Mouse (Mus musculus) forebrain, embryonic 12.5 days (tissue): ENCODE data around the gene Rnf24. TPM values are rescaled to one million over a fixed set of nuclear protein-coding genes. Genes with fewer than 3 reads are reported as not detected.
A peak's percentile ranks its signal among the peaks of the same experiment; 100 is the strongest.

Experiments
- ATAC-seq: fragments of 200-750 bp; cut with Nextera tagmentation; 2 replicates; pipeline ENCODE4 v1.8.0; 2017; ENCODE audit warnings: moderate TSS enrichment; ENCODE audit not compliant: low FRiP score
- H3K27ac ChIP-seq: fragments of 300-500 bp; sonication (generic); 2 replicates; pipeline ENCODE4 v1.5.1; 2016; ENCODE audit warnings: mild to moderate bottlenecking
- H3K27me3 ChIP-seq: fragments of 300-500 bp; sonication (generic); 2 replicates; pipeline ENCODE4 v1.6.1; 2016; ENCODE audit warnings: mild to moderate bottlenecking
- H3K36me3 ChIP-seq: fragments of 300-500 bp; sonication (generic); replicated peaks from 2 replicates; pipeline ENCODE4 v1.6.1; 2016; ENCODE audit warnings: mild to moderate bottlenecking
- H3K4me1 ChIP-seq: fragments of 300-500 bp; sonication (generic); 2 replicates; pipeline ENCODE4 v1.6.1; 2016
- H3K4me2 ChIP-seq: fragments of 300-500 bp; sonication (generic); 2 replicates; pipeline ENCODE4 v1.6.1; 2016; ENCODE audit warnings: mild to moderate bottlenecking, moderate library complexity
- H3K4me3 ChIP-seq: fragments of 300-500 bp; sonication (generic); replicated peaks from 2 replicates; pipeline ENCODE4 v1.5.1; 2016; ENCODE audit warnings: mild to moderate bottlenecking
- H3K9ac ChIP-seq: fragments of 300-500 bp; sonication (generic); 2 replicates; pipeline ENCODE4 v1.6.1; 2016; ENCODE audit warnings: mild to moderate bottlenecking
- H3K9me3 ChIP-seq: fragments of 300-500 bp; sonication (generic); 2 replicates; pipeline ENCODE4 v1.6.1; 2016
- WGBS: fragments of 180-500 bp; shearing (Covaris S2); methylation state at CpG from one replicate; pipeline ENCODE4 v1.1.7; 2016; 5-methylcytosine and 5-hydroxymethylcytosine counted together
- polyA plus RNA-seq: library from polyadenylated mRNA; unstranded; fragments of >200 nt; fragmentation: Nextera tagmentation; extraction: Ambion mirVana; gene quantifications from 2 replicates; pipeline ENCODE4 v1.2.1, GENCODE M21; 2016

Gene Rnf24
- 14.4 and 17.4 TPM in 2 replicates for polyA plus RNA-seq

DNA sequence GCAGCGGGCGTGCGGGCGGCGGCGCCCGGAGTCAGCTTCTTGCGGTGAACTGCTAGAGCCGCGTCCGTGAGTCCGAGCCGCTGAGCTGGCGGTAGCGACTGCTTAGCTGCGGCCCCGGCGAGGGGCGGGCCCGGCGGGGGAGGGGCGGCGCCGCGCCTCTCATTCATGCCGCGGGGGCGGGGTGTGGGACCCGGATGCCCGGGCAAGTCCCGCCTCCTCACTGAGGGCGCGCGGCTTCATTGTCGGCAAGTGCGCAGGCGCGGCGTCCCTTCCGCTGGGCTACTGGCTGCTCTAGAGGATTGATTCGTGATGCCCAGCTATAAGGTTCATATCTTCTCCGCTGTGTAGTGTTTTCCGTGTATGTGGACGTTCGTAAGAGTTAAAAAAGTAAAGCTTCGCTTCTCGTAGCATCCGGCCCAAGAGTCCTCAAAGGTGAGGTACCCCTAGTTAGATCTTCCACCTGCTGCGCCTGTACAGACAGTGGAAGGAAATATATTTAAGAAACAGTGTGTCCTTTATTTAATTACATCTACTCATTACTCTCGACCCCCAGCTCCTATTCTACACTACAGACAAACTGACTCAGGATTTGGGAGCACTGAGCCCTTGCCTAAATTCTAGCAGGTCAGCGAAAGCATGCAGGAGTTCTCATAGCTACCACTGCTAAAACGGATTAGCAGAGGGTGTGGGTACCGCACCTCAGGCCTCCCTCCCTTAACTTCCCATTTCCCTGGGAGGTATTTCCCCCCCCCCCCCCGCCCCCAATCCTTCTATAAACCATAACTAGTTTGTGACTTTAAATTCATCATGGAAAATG is at the start of gene Rnf24:
Gene Rnf24, minus strand, starts transcription at position 146 of the 817 bp plus-strand sequence.
- ATAC-seq: peak; percentile 93
- no peaks in the 10 kb centered on the region for H3K9me3 ChIP-seq
- H3K4me1 ChIP-seq: peaks cover 19% of the 10 kb centered on the region
- peaks cover 3% of the 10 kb centered on the region; the same call in 1 of the 2 replicates for H3K27me3 ChIP-seq
- H3K27ac ChIP-seq: peak within 1 kb of the TSS; percentile 96
- under 1% methylated on average over 51 of the region's 54 CpGs for WGBS
- no peaks in the 10 kb centered on the region for H3K36me3 ChIP-seq
- H3K4me3 ChIP-seq: peak within 1 kb of the TSS; percentile 91
- peak within 1 kb of the TSS; percentile 96 for H3K9ac ChIP-seq
- peak within 1 kb of the TSS; percentile 63 for H3K4me2 ChIP-seq

DNA sequence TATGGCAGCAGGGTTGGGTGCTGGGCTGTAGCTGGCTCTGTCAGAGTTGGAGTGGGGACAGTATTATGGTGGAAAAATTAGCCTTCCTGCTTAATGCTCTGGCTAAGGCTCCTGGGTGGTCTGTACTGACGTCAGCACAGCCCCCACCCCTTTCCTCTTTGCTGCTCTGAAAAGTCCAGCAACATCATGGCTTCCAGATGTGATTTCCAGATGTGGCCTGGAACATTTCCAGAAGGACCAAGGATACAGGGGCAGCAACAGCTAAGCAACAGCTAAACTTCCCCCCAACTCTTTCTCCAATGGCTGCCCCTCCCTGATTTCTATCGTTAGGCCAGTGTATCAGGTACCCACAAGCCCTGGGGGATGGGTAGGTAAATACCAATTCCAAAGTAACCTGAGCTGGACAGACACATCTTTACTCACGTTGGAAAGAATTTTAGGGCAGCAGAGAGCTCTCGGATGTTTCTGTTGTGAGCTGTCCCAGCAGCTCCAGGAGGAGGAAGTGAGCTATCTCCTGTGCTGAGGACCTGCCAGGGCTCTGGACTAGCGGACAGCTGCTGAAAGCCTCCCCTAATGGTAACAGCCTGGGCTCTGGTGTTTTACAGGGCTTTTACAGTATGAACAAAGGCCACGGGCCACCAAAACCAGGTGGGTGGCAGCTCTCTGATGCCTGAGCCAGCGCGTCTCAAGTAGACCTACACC is 49.3 kb upstream of the Rnf24 start:
- Histone ChIP-seq H3K4me3 (no peak overlapping the region), H3K27me3 (no peaks in the 10 kb centered on the region), H3K4me2 (no peak overlapping the region), H3K9me3 (no peaks in the 10 kb centered on the region), H3K27ac (no peak overlapping the region), H3K4me1 (no peaks in the 10 kb centered on the region), H3K36me3 (no peaks in the 10 kb centered on the region), H3K9ac (no peak overlapping the region)
- ATAC-seq: no peak
- 77% methylated on average over 8 of the region's 8 CpGs for WGBS

GRCm38 (mm10) chr2:131400846-131401245 is 48.2 kb upstream of the Rnf24 start:
- H3K27me3 ChIP-seq: no peaks in the 10 kb centered on the region
- no peaks in the 10 kb centered on the region for H3K36me3 ChIP-seq
- H3K9me3 ChIP-seq: no peaks in the 10 kb centered on the region
- H3K4me2 ChIP-seq: no peak overlapping the region
- H3K9ac ChIP-seq: no peak overlapping the region
- no peak for ATAC-seq
- 85% methylated on average over 2 of the region's 2 CpGs for WGBS
- no peak overlapping the region for H3K4me3 ChIP-seq
- no peak overlapping the region for H3K27ac ChIP-seq
- H3K4me1 ChIP-seq: no peaks in the 10 kb centered on the region

GRCm38 (mm10) chr2:131397323-131397848 is 44.7 kb upstream of the Rnf24 start:
- 89% methylated on average over 5 of the region's 5 CpGs for WGBS
- H3K9me3 ChIP-seq: no peaks in the 10 kb centered on the region
- H3K27ac ChIP-seq: no peak overlapping the region
- H3K4me3 ChIP-seq: no peak overlapping the region
- H3K27me3 ChIP-seq: no peaks in the 10 kb centered on the region
- no peak overlapping the region for H3K9ac ChIP-seq
- no peak for ATAC-seq
- H3K4me2 ChIP-seq: no peak overlapping the region
- no peaks in the 10 kb centered on the region for H3K4me1 ChIP-seq
- no peaks in the 10 kb centered on the region for H3K36me3 ChIP-seq

GRCm38 (mm10) chr2:131386350-131386962 is 33.8 kb upstream of the Rnf24 start:
- 88% methylated on average over 10 of the region's 10 CpGs for WGBS
- Histone ChIP-seq H3K27ac (no peak overlapping the region), H3K9ac (no peak overlapping the region), H3K27me3 (no peaks in the 10 kb centered on the region), H3K4me2 (no peak overlapping the region), H3K9me3 (no peaks in the 10 kb centered on the region), H3K4me1 (no peaks in the 10 kb centered on the region), H3K36me3 (no peaks in the 10 kb centered on the region), H3K4me3 (no peak overlapping the region)
- no peak for ATAC-seq

GRCm38 (mm10) chr2:131385176-131385575 is 32.5 kb upstream of the Rnf24 start:
- Histone ChIP-seq H3K9me3 (no peaks in the 10 kb centered on the region), H3K4me3 (no peak overlapping the region), H3K9ac (no peak overlapping the region), H3K4me1 (no peaks in the 10 kb centered on the region), H3K4me2 (no peak overlapping the region), H3K36me3 (no peaks in the 10 kb centered on the region), H3K27ac (no peak overlapping the region), H3K27me3 (no peaks in the 10 kb centered on the region)
- no peak for ATAC-seq
- WGBS: 81% methylated on average over 4 of the region's 4 CpGs

DNA sequence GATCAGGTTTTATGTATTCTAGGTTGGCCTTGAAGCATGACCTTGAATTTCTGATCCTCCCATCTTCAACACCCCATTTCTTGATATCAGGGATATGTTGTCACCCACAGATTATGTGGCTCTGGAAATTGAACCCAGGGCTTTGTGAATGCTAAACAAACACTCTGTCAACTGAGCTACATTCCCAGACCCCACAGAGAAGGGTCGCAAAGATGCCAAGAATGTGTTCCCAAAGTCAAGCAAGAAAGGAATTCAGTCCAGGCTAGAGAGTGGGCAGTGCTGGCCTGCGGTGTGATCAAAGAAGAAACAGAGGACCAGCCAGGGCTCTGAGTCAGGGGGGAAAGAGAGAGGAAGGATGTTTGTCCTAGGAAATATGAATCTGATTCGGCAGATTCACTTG is 26.8 kb upstream of the Rnf24 start:
- Histone ChIP-seq H3K36me3 (no peaks in the 10 kb centered on the region), H3K4me3 (no peak overlapping the region), H3K4me2 (no peak overlapping the region), H3K27me3 (no peaks in the 10 kb centered on the region), H3K9ac (no peak overlapping the region), H3K9me3 (no peaks in the 10 kb centered on the region), H3K4me1 (no peaks in the 10 kb centered on the region), H3K27ac (no peak overlapping the region)
- ATAC-seq: no peak
- 90% methylated on average over 3 of the region's 3 CpGs for WGBS

DNA sequence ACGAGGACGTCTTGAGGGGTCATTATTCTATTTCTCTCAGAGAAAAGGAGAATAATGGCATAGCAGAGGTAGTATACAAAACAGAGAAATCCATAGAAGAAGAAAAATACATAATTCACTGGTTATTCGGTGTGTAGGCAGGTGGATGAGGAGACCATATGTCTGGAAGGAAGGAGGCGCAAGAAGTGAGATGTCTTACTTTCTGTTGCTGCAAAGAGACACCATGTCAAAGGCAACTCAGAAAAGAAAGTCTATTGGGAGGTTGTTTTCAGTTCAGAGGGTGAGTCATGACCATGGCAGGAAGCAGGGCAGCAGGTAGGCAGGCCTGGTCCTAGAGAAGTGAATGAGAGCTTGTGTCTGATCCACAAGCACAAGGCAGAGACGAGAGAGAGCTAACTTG is 26.2 kb upstream of the Rnf24 start:
- WGBS: 90% methylated on average over 5 of the region's 5 CpGs
- H3K9ac ChIP-seq: no peak overlapping the region
- H3K27ac ChIP-seq: no peak overlapping the region
- no peaks in the 10 kb centered on the region for H3K36me3 ChIP-seq
- no peaks in the 10 kb centered on the region for H3K27me3 ChIP-seq
- no peaks in the 10 kb centered on the region for H3K9me3 ChIP-seq
- no peak overlapping the region for H3K4me2 ChIP-seq
- ATAC-seq: no peak
- no peaks in the 10 kb centered on the region for H3K4me1 ChIP-seq
- H3K4me3 ChIP-seq: no peak overlapping the region

- no peaks in the 10 kb centered on the region for H3K9me3 ChIP-seq
- H3K4me2 ChIP-seq: no peak overlapping the region
- ATAC-seq: no peak
- no peak overlapping the region for H3K4me3 ChIP-seq
- H3K27ac ChIP-seq: no peak overlapping the region
- 72% methylated on average over 6 of the region's 6 CpGs for WGBS
- no peak overlapping the region for H3K9ac ChIP-seq
- H3K27me3 ChIP-seq: no peaks in the 10 kb centered on the region
- no peaks in the 10 kb centered on the region for H3K36me3 ChIP-seq
- no peaks in the 10 kb centered on the region for H3K4me1 ChIP-seq
Measured at GRCm38 (mm10) chr2:131377055-131377454, 24.4 kb upstream of the Rnf24 start.

DNA sequence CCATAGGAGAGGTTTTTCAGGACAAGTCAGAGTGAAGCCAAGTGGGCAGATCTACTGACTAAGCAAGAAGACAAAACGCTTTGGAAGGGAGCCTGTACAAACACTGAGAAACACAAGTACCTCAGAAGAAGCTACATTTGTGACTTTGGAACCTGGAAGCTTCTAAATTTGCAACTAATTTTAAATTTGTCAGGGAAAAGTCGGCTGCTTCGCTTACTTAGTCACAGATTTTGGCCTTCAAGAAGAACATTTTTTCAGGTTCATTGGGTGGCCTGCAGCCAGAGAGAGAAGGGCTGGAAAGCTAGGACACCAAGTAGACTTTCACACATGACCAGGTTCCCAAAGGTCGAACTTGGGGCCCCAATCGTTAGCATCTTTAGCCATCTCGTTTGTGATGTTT is 21.0 kb upstream of the Rnf24 start:
- Histone ChIP-seq H3K9ac (no peak overlapping the region), H3K9me3 (no peaks in the 10 kb centered on the region), H3K27ac (no peak overlapping the region), H3K36me3 (no peaks in the 10 kb centered on the region), H3K4me1 (no peaks in the 10 kb centered on the region), H3K4me3 (no peak overlapping the region), H3K4me2 (no peak overlapping the region), H3K27me3 (no peaks in the 10 kb centered on the region)
- ATAC-seq: no peak
- 83% methylated on average over 6 of the region's 6 CpGs for WGBS

- H3K9ac ChIP-seq: no peak overlapping the region
- H3K9me3 ChIP-seq: no peaks in the 10 kb centered on the region
- no peaks in the 10 kb centered on the region for H3K4me1 ChIP-seq
- 83% methylated on average over 7 of the region's 7 CpGs for WGBS
- no peak overlapping the region for H3K4me2 ChIP-seq
- no peaks in the 10 kb centered on the region for H3K36me3 ChIP-seq
- H3K4me3 ChIP-seq: no peak overlapping the region
- no peak overlapping the region for H3K27ac ChIP-seq
- no peaks in the 10 kb centered on the region for H3K27me3 ChIP-seq
- no peak for ATAC-seq
Measured at GRCm38 (mm10) chr2:131372276-131372877, 19.7 kb upstream of the Rnf24 start.

- no peaks in the 10 kb centered on the region for H3K4me1 ChIP-seq
- H3K27ac ChIP-seq: no peak overlapping the region
- ATAC-seq: no peak
- H3K9ac ChIP-seq: no peak overlapping the region
- H3K4me2 ChIP-seq: no peak overlapping the region
- H3K9me3 ChIP-seq: no peaks in the 10 kb centered on the region
- H3K36me3 ChIP-seq: no peaks in the 10 kb centered on the region
- H3K4me3 ChIP-seq: no peak overlapping the region
- H3K27me3 ChIP-seq: no peaks in the 10 kb centered on the region
- 93% methylated on average over 4 of the region's 4 CpGs for WGBS
Measured at GRCm38 (mm10) chr2:131371811-131372210, 19.1 kb upstream of the Rnf24 start.
